Mouse (Mus musculus) left cerebral cortex, postnatal 36 days (tissue): ENCODE results near the gene Sept9. TPM values are rescaled to one million over a fixed set of nuclear protein-coding genes. Genes with fewer than 3 reads are reported as not detected.
A peak's percentile ranks its signal among the peaks of the same experiment; 100 is the strongest.
"Not testable (repeated sequence)": the region's sequence is repeated elsewhere in the genome, so short reads cannot be mapped to it uniquely, and the experiment has no call there.

Experiments used
- DNase-seq, 2 experiments: peaks; one replicate each; pipeline ENCODE4 v3.0.0; 2021 to 2022; ENCODE audit warnings: low spot score in 2 of 2, mixed read lengths in 1 of 2
- intact Hi-C: fragments of 180-260 bp; cut with DNase I; formaldehyde crosslinking; loops from one replicate; pipeline ENCODE4 v1.15.1; 2025
- total RNA-seq, 2 experiments: library from RNA; stranded (reverse); gene quantifications; 2 replicates each; pipeline ENCODE4 v1.2.3; 2021

The Sept9 gene
- total RNA-seq, 2 experiments from 2014 or later: 74.3 to 77.1 TPM

GRCm38 (mm10) chr11:117331361-117332241 lies 132.1 kb downstream of the Sept9 start:
- intact Hi-C loops: no loop called here
- no peak for DNase-seq

GRCm38 (mm10) chr11:117332242-117333149 lies 133.0 kb downstream of the Sept9 start:
- intact Hi-C loops: no loop called here
- peak; percentile 61 to 64 for DNase-seq

GRCm38 (mm10) chr11:117333150-117333715 lies 133.8 kb downstream of the Sept9 start:
- intact Hi-C loops: no loop called here
- no peak for DNase-seq

GRCm38 (mm10) chr11:117334101-117334500 lies 134.6 kb downstream of the Sept9 start:
- intact Hi-C loops: no loop called here
- DNase-seq: no peak

- intact Hi-C loops: no loop called here
- no peak for DNase-seq
Measured at GRCm38 (mm10) chr11:117335146-117335545, 135.7 kb downstream of the Sept9 start.

- intact Hi-C loops: no loop called here
Measured at GRCm38 (mm10) chr11:117336081-117336788, 136.8 kb downstream of the Sept9 start.

GRCm38 (mm10) chr11:117337749-117338148 lies 138.3 kb downstream of the Sept9 start:
- no peak for DNase-seq
- intact Hi-C loops: no loop called here

More at GRCm38 (mm10) chr11:117336081-117336788, 136.8 kb downstream of the Sept9 start:
- DNase-seq: no peak

- DNase-seq: no peak
- intact Hi-C loops: no loop called here
Measured at GRCm38 (mm10) chr11:117338503-117338902, 139.0 kb downstream of the Sept9 start.

- DNase-seq: no peak
- intact Hi-C loops: no loop called here
Measured at GRCm38 (mm10) chr11:117339050-117339449, 139.6 kb downstream of the Sept9 start.

GRCm38 (mm10) chr11:117341218-117341617 lies 141.8 kb downstream of the Sept9 start:
- intact Hi-C loops: no loop called here
- DNase-seq: no peak

- no peak for DNase-seq
- intact Hi-C loops: no loop called here
Measured at GRCm38 (mm10) chr11:117342076-117342475, 142.6 kb downstream of the Sept9 start.

- intact Hi-C loops, DNase-seq: not testable (repeated sequence)
Measured at GRCm38 (mm10) chr11:117342490-117342889, 143.0 kb downstream of the Sept9 start.

- intact Hi-C loops: no loop called here
- DNase-seq: no peak
Measured at GRCm38 (mm10) chr11:117343800-117344199, 144.3 kb downstream of the Sept9 start.

- intact Hi-C loops: no loop called here
- no peak for DNase-seq
Measured at GRCm38 (mm10) chr11:117344339-117345021, 145.0 kb downstream of the Sept9 start.

- DNase-seq: no peak
Measured at GRCm38 (mm10) chr11:117345022-117345765, 145.7 kb downstream of the Sept9 start.

GRCm38 (mm10) chr11:117347256-117347655 lies 147.8 kb downstream of the Sept9 start:
- DNase-seq: no peak
- intact Hi-C loops: no loop called here

More at GRCm38 (mm10) chr11:117345022-117345765, 145.7 kb downstream of the Sept9 start:
- intact Hi-C loops: no loop called here

- no peak for DNase-seq
- intact Hi-C loops: no loop called here
Measured at GRCm38 (mm10) chr11:117348429-117349103, 149.1 kb downstream of the Sept9 start.
